Mouse (Mus musculus) hindbrain, embryonic 10.5 days (tissue): Measurements from ENCODE around the gene Rgs14. TPM values are rescaled to one million over a fixed set of nuclear protein-coding genes. Genes with fewer than 3 reads are reported as not detected.

Experiments
- DNase-seq: peaks from one replicate; pipeline ENCODE4 v3.0.0-alpha.2; 2017; ENCODE audit warnings: low spot score
- H3K27ac ChIP-seq: fragments of 300-500 bp; sonication (generic); 2 replicates; pipeline ENCODE4 v1.5.1; 2016; ENCODE audit warnings: mild to moderate bottlenecking, moderate library complexity
- H3K27me3 ChIP-seq: fragments of 300-500 bp; sonication (generic); 2 replicates; pipeline ENCODE4 v1.6.1; 2016; ENCODE audit warnings: mild to moderate bottlenecking; ENCODE audit not compliant: poor library complexity, insufficient read depth, severe bottlenecking
- H3K36me3 ChIP-seq: fragments of 300-500 bp; sonication (generic); 2 replicates; pipeline ENCODE4 v1.6.1; 2016; ENCODE audit warnings: mild to moderate bottlenecking, moderate library complexity
- H3K4me1 ChIP-seq: fragments of 300-500 bp; sonication (generic); replicated peaks from 2 replicates; pipeline ENCODE4 v1.6.1; 2016; ENCODE audit warnings: mild to moderate bottlenecking
- H3K4me3 ChIP-seq: fragments of 300-500 bp; sonication (generic); 2 replicates; pipeline ENCODE4 v1.5.1; 2016; ENCODE audit warnings: mild to moderate bottlenecking, moderate library complexity
- H3K9me3 ChIP-seq: fragments of 300-500 bp; sonication (generic); 2 replicates; pipeline ENCODE4 v1.6.1; 2016; ENCODE audit warnings: mild to moderate bottlenecking, moderate library complexity
- WGBS: fragments of 180-500 bp; shearing (Covaris S2); methylation state at CpG from one replicate; pipeline ENCODE4 v1.1.7; 2016; 5-methylcytosine and 5-hydroxymethylcytosine counted together
- polyA plus RNA-seq: library from polyadenylated mRNA; unstranded; fragments of >200 nt; fragmentation: Nextera tagmentation; extraction: Ambion mirVana; gene quantifications from 2 replicates; pipeline ENCODE4 v1.2.1, GENCODE M21; 2016

The Rgs14 gene
- polyA plus RNA-seq, 1 experiment from 2014 or later, result 0.68 TPM

- Histone ChIP-seq H3K4me3 (peak within 1 kb of the TSS; percentile 53), H3K9me3 (no peaks in the 10 kb centered on the region), H3K27me3 (peaks cover 71% of the 10 kb centered on the region), H3K27ac (0 out of 2 replicates have a peak within 1 kb of the TSS, but pooled peaks have one; percentile 56), H3K36me3 (no peaks in the 10 kb centered on the region), H3K4me1 (peaks cover 14% of the 10 kb centered on the region)
- DNase-seq, result peak; percentile 53
- 11% methylated on average over 41 of the region's 41 CpGs for WGBS
Measured at GRCm38 (mm10) chr13:55414743-55415380, 45.3 kb downstream of the Rgs14 start, which contains the start of gene Pfn3. Pfn3 (minus strand) TSS chr13:55415232.

GRCm38 (mm10) chr13:55418004-55418403 is 48.5 kb downstream of the Rgs14 start:
- Histone ChIP-seq H3K27ac (no peak overlapping the region), H3K27me3 (peaks cover 87% of the 10 kb centered on the region), H3K4me3 (no peak overlapping the region), H3K4me1 (peaks cover 31% of the 10 kb centered on the region), H3K9me3 (no peaks in the 10 kb centered on the region), H3K36me3 (no peaks in the 10 kb centered on the region)
- DNase-seq, result peak; percentile 87
- 14% methylated on average over 12 of the region's 12 CpGs for WGBS

DNA sequence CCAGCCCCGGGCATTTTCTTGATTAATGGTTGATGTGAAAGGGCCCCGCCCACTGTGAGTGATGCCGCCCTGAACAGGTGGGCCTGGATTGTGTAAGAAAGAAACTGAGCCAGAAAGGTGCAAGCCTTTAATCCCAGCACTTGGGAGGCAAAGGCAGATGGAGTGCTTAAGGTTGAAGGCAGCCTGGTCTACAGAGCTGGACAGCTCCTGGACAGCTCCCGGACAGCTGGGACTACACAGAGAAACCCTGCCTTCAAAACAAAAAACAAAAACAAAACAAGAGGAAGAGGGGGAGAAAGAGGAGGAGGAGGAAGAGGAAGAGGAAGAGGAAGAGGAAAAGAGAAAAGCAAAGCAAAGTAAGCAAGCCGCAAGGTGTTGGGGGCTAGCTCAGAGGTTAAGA is 49.6 kb downstream of the Rgs14 start:
- DNase-seq, result no peak
- H3K9me3 ChIP-seq, result no peaks in the 10 kb centered on the region
- H3K36me3 ChIP-seq, result no peaks in the 10 kb centered on the region
- WGBS, result 86% methylated on average over 5 of the region's 5 CpGs
- no peak overlapping the region for H3K27ac ChIP-seq
- H3K4me3 ChIP-seq, result no peak overlapping the region
- H3K27me3 ChIP-seq, result peaks cover 76% of the 10 kb centered on the region
- peaks cover 31% of the 10 kb centered on the region for H3K4me1 ChIP-seq

- Histone ChIP-seq H3K36me3 (no peaks in the 10 kb centered on the region), H3K9me3 (no peaks in the 10 kb centered on the region), H3K4me3 (peak overlapping the region; percentile 9; the same call in 1 of the 2 replicates), H3K4me1 (peaks cover 23% of the 10 kb centered on the region), H3K27ac (no peak overlapping the region), H3K27me3 (peaks cover 65% of the 10 kb centered on the region)
- DNase-seq, result no peak
- 27% methylated on average over 51 of the region's 51 CpGs for WGBS
Measured at GRCm38 (mm10) chr13:55420018-55420932, 50.7 kb downstream of the Rgs14 start.

GRCm38 (mm10) chr13:55420933-55421800 is 51.6 kb downstream of the Rgs14 start:
- WGBS, result 15% methylated on average over 35 of the region's 35 CpGs

DNA sequence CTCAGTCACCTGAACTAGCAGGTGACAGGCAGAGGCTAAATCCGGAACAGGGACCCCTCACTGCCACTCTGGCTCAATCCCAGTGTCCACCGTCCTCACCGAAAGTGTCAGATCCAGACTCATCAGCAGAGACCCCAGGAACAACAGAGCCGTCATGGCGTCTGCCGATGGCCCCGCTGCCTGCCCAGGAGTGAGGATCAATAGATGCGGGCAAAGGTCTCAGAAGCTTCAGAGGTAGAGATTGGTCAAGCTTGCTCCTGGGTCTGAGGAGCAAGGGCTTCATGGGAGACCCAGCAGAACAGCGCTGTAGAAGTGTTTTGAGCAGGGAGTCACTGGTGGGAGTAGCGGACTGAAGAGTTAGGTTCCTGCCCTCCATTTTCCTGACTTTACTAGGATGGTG is 57.1 kb downstream of the Rgs14 start, which contains the start of gene F12:
TSS of gene F12 (minus strand) at position 181 of the 400 bp plus-strand sequence.
- no peak within 1 kb of the TSS for H3K27ac ChIP-seq
- no peaks in the 10 kb centered on the region for H3K36me3 ChIP-seq
- H3K9me3 ChIP-seq, result no peaks in the 10 kb centered on the region; the same call in 1 of the 2 replicates
- WGBS, result 92% methylated on average over 10 of the region's 10 CpGs
- H3K27me3 ChIP-seq, result peaks cover 14% of the 10 kb centered on the region
- DNase-seq, result no peak
- no peak within 1 kb of the TSS for H3K4me3 ChIP-seq
- H3K4me1 ChIP-seq, result peaks cover under 1% of the 10 kb centered on the region

More at GRCm38 (mm10) chr13:55420933-55421800, 51.6 kb downstream of the Rgs14 start:
- Histone ChIP-seq H3K9me3 (no peaks in the 10 kb centered on the region), H3K36me3 (no peaks in the 10 kb centered on the region), H3K4me1 (peaks cover 23% of the 10 kb centered on the region), H3K27me3 (peaks cover 61% of the 10 kb centered on the region), H3K27ac (peak overlapping the region; percentile 17; the same call in 1 of the 2 replicates), H3K4me3 (peak overlapping the region; percentile 37)
- DNase-seq, result peak; percentile 72

DNA sequence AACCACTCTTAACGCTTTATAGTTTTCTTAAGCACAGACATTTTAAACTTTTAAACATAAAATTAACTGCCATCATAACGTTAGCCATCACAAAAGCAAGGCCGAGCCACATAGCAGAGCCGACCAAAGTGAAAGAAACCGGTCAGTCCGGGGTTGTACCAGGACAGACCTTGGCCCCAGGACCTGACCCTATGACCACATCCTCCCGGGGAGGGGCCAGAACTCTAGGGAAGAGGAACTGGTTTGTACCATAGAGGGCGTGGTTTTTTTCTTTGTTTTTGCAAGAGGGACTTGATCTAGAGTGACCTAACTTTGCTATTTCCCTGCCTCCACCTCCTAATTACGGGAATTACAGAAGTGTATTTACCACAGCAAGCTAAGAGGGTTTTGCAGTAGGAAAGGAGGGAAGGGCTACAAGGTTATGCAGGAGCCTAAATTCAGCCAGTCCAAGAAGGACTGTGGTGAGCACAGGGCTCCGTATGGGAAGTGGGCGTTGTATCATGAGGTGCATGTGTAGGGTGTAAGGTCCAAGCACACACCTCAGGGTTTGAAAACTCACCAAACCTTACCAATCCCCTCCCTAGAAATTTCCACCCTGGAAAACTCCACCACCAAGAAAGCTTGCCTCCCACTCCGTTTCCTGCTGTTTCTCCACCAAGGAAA is 59.8 kb downstream of the Rgs14 start:
- H3K36me3 ChIP-seq, result no peaks in the 10 kb centered on the region
- 69% methylated on average over 12 of the region's 12 CpGs for WGBS
- no peak overlapping the region for H3K4me3 ChIP-seq
- no peaks in the 10 kb centered on the region for H3K27me3 ChIP-seq
- H3K4me1 ChIP-seq, result no peaks in the 10 kb centered on the region
- DNase-seq, result no peak
- peaks cover 9% of the 10 kb centered on the region for H3K9me3 ChIP-seq
- H3K27ac ChIP-seq, result no peak overlapping the region

DNA sequence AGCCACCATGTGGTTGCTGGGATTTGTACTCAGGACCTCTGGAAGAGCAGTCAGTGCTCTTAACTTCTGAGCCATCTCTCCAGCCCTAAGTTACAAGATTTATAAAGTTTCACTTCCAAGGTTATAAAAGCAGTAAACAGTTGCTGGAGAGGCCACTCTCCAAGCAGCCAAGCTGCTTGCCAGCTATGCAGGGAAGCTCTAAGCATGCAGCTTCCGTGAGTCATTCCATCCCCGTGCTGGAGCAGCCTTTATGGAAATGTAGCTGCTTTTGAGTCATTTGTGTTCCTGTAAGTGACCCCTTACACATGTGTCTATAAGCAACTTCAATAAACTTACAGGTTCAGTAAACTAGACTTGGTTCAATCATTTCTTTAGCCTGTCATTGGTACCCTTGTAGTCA is 61.0 kb downstream of the Rgs14 start:
- H3K9me3 ChIP-seq, result peaks cover 9% of the 10 kb centered on the region
- 90% methylated on average over 2 of the region's 2 CpGs for WGBS
- H3K4me1 ChIP-seq, result no peaks in the 10 kb centered on the region
- H3K4me3 ChIP-seq, result no peak overlapping the region
- no peaks in the 10 kb centered on the region for H3K27me3 ChIP-seq
- no peaks in the 10 kb centered on the region for H3K36me3 ChIP-seq
- H3K27ac ChIP-seq, result no peak overlapping the region
- DNase-seq, result no peak

- H3K4me3 ChIP-seq, result no peak overlapping the region
- H3K27me3 ChIP-seq, result no peaks in the 10 kb centered on the region
- WGBS, result 83% methylated on average over 10 of the region's 10 CpGs
- no peak for DNase-seq
- no peaks in the 10 kb centered on the region for H3K4me1 ChIP-seq
- H3K27ac ChIP-seq, result no peak overlapping the region
- peaks cover 11% of the 10 kb centered on the region for H3K9me3 ChIP-seq
- no peaks in the 10 kb centered on the region for H3K36me3 ChIP-seq
Measured at GRCm38 (mm10) chr13:55431889-55432685, 62.6 kb downstream of the Rgs14 start.
